Mouse (Mus musculus): ENCODE results near the gene Hoxc10. TPM values are rescaled to one million over a fixed set of nuclear protein-coding genes. Genes with fewer than 3 reads are reported as not detected.

Gene Hoxc10
- polyA plus RNA-seq, 1 experiment from 2014 or later = not detected

- no peak for DNase-seq (ENCODE audit: low spot score)
- WGBS = under 1% methylated on average over 12 of the region's 12 CpGs
- Histone ChIP-seq H3K4me1 (no peaks in the 10 kb centered on the region), H3K4me3 (no peak overlapping the region), H3K9me3 (replicated peaks) (no peaks in the 10 kb centered on the region), H3K36me3 (no peaks in the 10 kb centered on the region), H3K27me3 (ENCODE audit: low read depth, poor library complexity, severe bottlenecking) (peaks cover 100% of the 10 kb centered on the region), H3K27ac (replicated peaks) (no peak overlapping the region)
Measured at GRCm38 (mm10) chr15:102934438-102934837, 32.2 kb upstream of the Hoxc10 start.

GRCm38 (mm10) chr15:102934897-102935296 is 31.7 kb upstream of the Hoxc10 start:
- no peak for DNase-seq (ENCODE audit: low spot score)
- Histone ChIP-seq H3K27me3 (ENCODE audit: low read depth, poor library complexity, severe bottlenecking) (peaks cover 100% of the 10 kb centered on the region), H3K36me3 (no peaks in the 10 kb centered on the region), H3K9me3 (replicated peaks) (no peaks in the 10 kb centered on the region), H3K4me3 (no peak overlapping the region), H3K27ac (replicated peaks) (no peak overlapping the region), H3K4me1 (0 out of 2 replicates have a peak, but pooled peaks cover 2% of the 10 kb centered on the region)
- under 1% methylated on average over 27 of the region's 27 CpGs for WGBS

- Histone ChIP-seq H3K9me3 (replicated peaks) (no peaks in the 10 kb centered on the region), H3K4me3 (no peak within 1 kb of the TSS), H3K27me3 (ENCODE audit: low read depth, poor library complexity, severe bottlenecking) (peaks cover 100% of the 10 kb centered on the region), H3K4me1 (0 out of 2 replicates have a peak, but pooled peaks cover 2% of the 10 kb centered on the region), H3K36me3 (no peaks in the 10 kb centered on the region), H3K27ac (replicated peaks) (no peak within 1 kb of the TSS)
- no peak for DNase-seq (ENCODE audit: low spot score)
- WGBS = 1% methylated on average over 31 of the region's 31 CpGs
Measured at GRCm38 (mm10) chr15:102936279-102936972, 30.2 kb upstream of the Hoxc10 start, which contains the start of gene Hoxc12. Gene Hoxc12, plus strand, starts transcription at chr15:102936757.

- Histone ChIP-seq H3K4me1 (0 out of 2 replicates have a peak, but pooled peaks cover 2% of the 10 kb centered on the region), H3K4me3 (no peak overlapping the region), H3K36me3 (no peaks in the 10 kb centered on the region), H3K27ac (replicated peaks) (no peak overlapping the region), H3K27me3 (ENCODE audit: low read depth, poor library complexity, severe bottlenecking) (peaks cover 100% of the 10 kb centered on the region), H3K9me3 (replicated peaks) (no peaks in the 10 kb centered on the region)
- WGBS = under 1% methylated on average over 50 of the region's 50 CpGs
- no peak for DNase-seq (ENCODE audit: low spot score)
Measured at GRCm38 (mm10) chr15:102937036-102937666, 29.4 kb upstream of the Hoxc10 start.

- no peak overlapping the region for H3K4me3 ChIP-seq
- no peaks in the 10 kb centered on the region for H3K9me3 ChIP-seq (replicated peaks)
- peaks cover 12% of the 10 kb centered on the region for H3K4me1 ChIP-seq
- WGBS = 1% methylated on average over 34 of the region's 34 CpGs
- DNase-seq (ENCODE audit: low spot score) = no peak
- no peak overlapping the region for H3K27ac ChIP-seq (replicated peaks)
- peaks cover 100% of the 10 kb centered on the region for H3K27me3 ChIP-seq (ENCODE audit: low read depth, poor library complexity, severe bottlenecking)
- H3K36me3 ChIP-seq = no peaks in the 10 kb centered on the region
Measured at GRCm38 (mm10) chr15:102939256-102940155, 27.1 kb upstream of the Hoxc10 start.

GRCm38 (mm10) chr15:102942739-102943467 is 23.7 kb upstream of the Hoxc10 start:
- WGBS = under 1% methylated on average over 51 of the region's 53 CpGs
- Histone ChIP-seq H3K36me3 (no peaks in the 10 kb centered on the region), H3K27ac (replicated peaks) (no peak overlapping the region), H3K9me3 (replicated peaks) (no peaks in the 10 kb centered on the region), H3K4me3 (peak overlapping the region; percentile 38), H3K4me1 (peaks cover 12% of the 10 kb centered on the region), H3K27me3 (ENCODE audit: low read depth, poor library complexity, severe bottlenecking) (peaks cover 100% of the 10 kb centered on the region)
- DNase-seq (ENCODE audit: low spot score) = peak; percentile 68

GRCm38 (mm10) chr15:102943468-102943813 is 23.2 kb upstream of the Hoxc10 start:
- WGBS = 2% methylated on average over 5 of the region's 5 CpGs

GRCm38 (mm10) chr15:102945185-102946077 is 21.2 kb upstream of the Hoxc10 start:
- peaks cover 10% of the 10 kb centered on the region for H3K4me1 ChIP-seq

More at GRCm38 (mm10) chr15:102943468-102943813, 23.2 kb upstream of the Hoxc10 start:
- H3K4me1 ChIP-seq = peaks cover 12% of the 10 kb centered on the region
- no peaks in the 10 kb centered on the region for H3K36me3 ChIP-seq
- H3K4me3 ChIP-seq = no peak overlapping the region
- peaks cover 100% of the 10 kb centered on the region for H3K27me3 ChIP-seq (ENCODE audit: low read depth, poor library complexity, severe bottlenecking)
- no peak for DNase-seq (ENCODE audit: low spot score)
- H3K27ac ChIP-seq (replicated peaks) = no peak overlapping the region
- no peaks in the 10 kb centered on the region for H3K9me3 ChIP-seq (replicated peaks)

GRCm38 (mm10) chr15:102947276-102947675 is 19.3 kb upstream of the Hoxc10 start:
- Histone ChIP-seq H3K9me3 (replicated peaks) (no peaks in the 10 kb centered on the region), H3K27me3 (ENCODE audit: low read depth, poor library complexity, severe bottlenecking) (peaks cover 100% of the 10 kb centered on the region), H3K4me1 (peaks cover 10% of the 10 kb centered on the region), H3K36me3 (no peaks in the 10 kb centered on the region), H3K27ac (replicated peaks) (no peak overlapping the region), H3K4me3 (no peak overlapping the region)
- 1% methylated on average over 9 of the region's 9 CpGs for WGBS
- no peak for DNase-seq (ENCODE audit: low spot score)

More at GRCm38 (mm10) chr15:102945185-102946077, 21.2 kb upstream of the Hoxc10 start:
- DNase-seq (ENCODE audit: low spot score) = no peak
- Histone ChIP-seq H3K27ac (replicated peaks) (no peak overlapping the region), H3K27me3 (ENCODE audit: low read depth, poor library complexity, severe bottlenecking) (peaks cover 100% of the 10 kb centered on the region), H3K9me3 (replicated peaks) (no peaks in the 10 kb centered on the region), H3K4me3 (no peak overlapping the region), H3K36me3 (no peaks in the 10 kb centered on the region)
- 10% methylated on average over 22 of the region's 22 CpGs for WGBS

GRCm38 (mm10) chr15:102948842-102949241 is 17.8 kb upstream of the Hoxc10 start:
- Histone ChIP-seq H3K27me3 (ENCODE audit: low read depth, poor library complexity, severe bottlenecking) (peaks cover 100% of the 10 kb centered on the region), H3K27ac (replicated peaks) (no peak overlapping the region), H3K4me3 (no peak overlapping the region), H3K4me1 (no peaks in the 10 kb centered on the region), H3K9me3 (replicated peaks) (no peaks in the 10 kb centered on the region), H3K36me3 (no peaks in the 10 kb centered on the region)
- WGBS = 9% methylated on average over 2 of the region's 2 CpGs
- no peak for DNase-seq (ENCODE audit: low spot score)

GRCm38 (mm10) chr15:102949696-102950095 is 16.9 kb upstream of the Hoxc10 start:
- 2% methylated on average over 20 of the region's 20 CpGs for WGBS
- peaks cover 100% of the 10 kb centered on the region for H3K27me3 ChIP-seq (ENCODE audit: low read depth, poor library complexity, severe bottlenecking)

More at GRCm38 (mm10) chr15:102949696-102950095, 16.9 kb upstream of the Hoxc10 start:
- no peak for DNase-seq (ENCODE audit: low spot score)
- Histone ChIP-seq H3K4me1 (no peaks in the 10 kb centered on the region), H3K27ac (replicated peaks) (no peak overlapping the region), H3K4me3 (no peak overlapping the region), H3K9me3 (replicated peaks) (no peaks in the 10 kb centered on the region), H3K36me3 (no peaks in the 10 kb centered on the region)
